Mouse (Mus musculus) cerebellum, postnatal 10 days (tissue): ENCODE results near the gene Serpina5.
"Not testable (repeated sequence)": the region's sequence is repeated elsewhere in the genome, so short reads cannot be mapped to it uniquely, and the experiment has no call there.

Source experiments
- DNase-seq, 2 experiments: peaks; one replicate each; pipeline ENCODE4 v3.0.0; 2021; ENCODE audit warnings: mixed read lengths in 2 of 2

The Serpina5 gene

DNA sequence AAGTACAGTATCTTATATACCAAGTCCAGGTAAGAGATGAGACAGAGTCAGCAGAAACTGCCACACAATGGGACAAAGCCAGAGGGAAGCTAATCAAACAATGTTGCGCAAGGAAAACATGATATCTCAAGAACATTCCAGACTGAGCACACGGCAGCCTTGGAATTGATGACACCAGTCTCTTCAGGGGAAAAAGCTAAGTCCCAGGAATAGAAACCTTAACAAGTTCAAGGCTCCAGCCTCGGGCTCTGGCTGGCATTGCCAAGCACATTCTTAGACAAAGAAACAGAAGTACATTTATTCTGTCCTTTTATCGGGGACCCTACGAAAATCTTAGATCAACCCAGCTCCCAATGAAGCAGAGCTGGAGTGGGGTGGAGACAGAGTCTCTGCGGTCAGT, at the start of gene Serpina5:
TSS of gene Serpina5 (plus strand) at position 346 of the 400 bp plus-strand sequence.
- DNase-seq, result no peak

DNA sequence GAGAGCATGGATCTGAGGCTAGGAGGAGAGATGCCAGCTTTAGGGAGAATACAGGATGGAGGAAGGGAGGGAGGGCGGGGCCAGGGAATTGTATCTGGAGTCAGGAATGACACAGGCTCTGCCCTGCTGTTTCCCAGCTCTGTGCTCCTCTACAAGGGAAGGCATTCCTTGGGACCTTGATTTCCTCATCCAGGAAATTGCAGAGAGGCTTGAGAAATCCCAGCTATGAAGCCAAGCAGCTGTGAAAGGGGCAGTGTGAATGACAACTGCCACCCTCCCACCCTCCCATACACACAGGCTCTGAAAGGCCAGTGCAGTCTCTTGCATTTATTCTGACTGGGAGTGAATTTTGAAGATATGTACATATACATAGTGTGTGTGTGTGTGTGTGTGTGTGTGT, 46.9 kb upstream of the Serpina5 start:
- no peak for DNase-seq

GRCm38 (mm10) chr12:104055755-104056154, 45.2 kb upstream of the Serpina5 start:
- peak; percentile 44 to 52 for DNase-seq

DNA sequence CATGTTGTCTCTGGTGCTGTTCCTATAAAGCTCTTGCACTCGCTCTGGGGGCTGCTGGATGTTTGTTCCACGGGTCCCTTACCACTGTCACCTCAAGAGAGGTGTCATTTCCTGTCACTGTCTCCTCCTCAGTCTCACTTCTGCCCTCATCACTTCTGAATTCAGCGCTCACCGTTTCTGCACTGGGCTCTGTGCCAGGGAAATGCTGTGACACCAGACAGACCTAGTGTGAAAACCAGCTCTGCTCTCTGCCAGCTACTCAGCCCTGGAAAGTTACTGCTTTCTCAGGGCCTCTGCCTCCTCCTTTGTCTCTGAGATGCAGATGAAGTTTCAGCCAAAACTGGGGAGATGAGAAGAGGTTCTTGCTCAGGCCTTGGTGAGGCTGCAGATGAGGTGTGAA, 43.9 kb upstream of the Serpina5 start:
- peak; percentile 72 to 82 for DNase-seq

DNA sequence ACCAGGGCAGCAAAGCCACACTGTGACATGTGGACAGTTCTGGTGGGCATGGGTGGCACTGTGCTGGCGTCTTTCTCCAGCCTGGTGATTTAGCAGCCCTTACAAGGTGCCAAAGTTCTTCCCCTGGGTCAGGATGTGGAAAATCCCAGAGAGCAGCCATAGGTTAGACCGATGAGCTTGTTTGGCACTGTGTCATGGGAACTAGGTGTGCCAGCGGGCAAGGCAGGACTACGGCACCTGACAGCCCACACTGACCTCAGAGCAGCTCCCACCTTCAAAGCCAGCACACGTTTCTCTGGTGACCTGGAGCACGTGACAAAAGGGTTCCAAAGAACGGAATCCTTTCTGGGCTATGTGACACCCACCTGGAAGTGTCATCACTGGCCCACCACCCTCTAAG, 43.4 kb upstream of the Serpina5 start:
- DNase-seq, result peak; percentile 16 to 21

- no peak for DNase-seq
Measured at GRCm38 (mm10) chr12:104060126-104060525, 40.8 kb upstream of the Serpina5 start.

GRCm38 (mm10) chr12:104061862-104062261, 39.1 kb upstream of the Serpina5 start:
- no peak for DNase-seq

GRCm38 (mm10) chr12:104064532-104064931, 36.4 kb upstream of the Serpina5 start:
- DNase-seq, result no peak

GRCm38 (mm10) chr12:104064996-104065395, 35.9 kb upstream of the Serpina5 start:
- no peak for DNase-seq

- DNase-seq, result peak; percentile 80 to 89
Measured at GRCm38 (mm10) chr12:104066241-104066640, 34.7 kb upstream of the Serpina5 start.

GRCm38 (mm10) chr12:104067549-104067948, 33.4 kb upstream of the Serpina5 start:
- peak; percentile 79 to 82 for DNase-seq

DNA sequence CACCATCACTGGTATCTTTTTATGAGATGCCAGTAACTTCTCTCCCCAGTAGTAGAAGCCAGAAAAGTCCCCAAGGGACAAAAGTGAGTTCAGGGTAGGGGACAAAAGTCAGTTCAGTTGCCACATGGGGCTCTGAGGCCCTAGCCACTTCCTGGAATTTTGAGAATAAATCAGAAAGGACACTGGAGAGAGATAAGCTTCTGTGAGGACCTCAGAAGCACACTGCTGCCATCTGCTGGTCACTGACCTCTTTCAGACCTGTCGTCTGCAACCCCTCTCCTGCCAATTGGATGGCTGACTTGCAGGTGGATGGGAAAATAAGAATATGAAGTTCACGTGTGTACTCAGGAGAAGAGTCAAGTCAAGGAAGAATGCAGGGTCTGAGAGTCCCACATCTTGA, 31.3 kb upstream of the Serpina5 start:
- DNase-seq, result peak; percentile 94 to 97

DNA sequence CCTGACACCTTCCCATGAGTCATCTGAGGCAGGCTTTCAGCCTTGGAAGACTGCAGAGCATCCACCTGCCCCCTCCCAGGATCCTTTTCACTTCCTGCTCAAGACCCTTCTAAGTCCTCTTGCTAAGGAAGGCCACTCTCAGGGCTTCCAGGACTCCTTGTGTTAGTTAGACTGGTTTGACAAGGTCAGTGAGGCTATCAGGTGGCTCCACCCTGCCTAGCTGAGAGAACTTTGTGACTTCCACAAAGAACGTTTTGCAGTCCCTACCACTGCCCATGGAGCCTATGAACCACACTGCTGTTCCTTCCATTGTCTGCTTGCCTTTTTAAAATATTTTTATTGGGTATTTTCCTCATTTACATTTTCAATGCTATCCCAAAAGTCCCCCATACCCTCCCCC, 29.2 kb upstream of the Serpina5 start:
- DNase-seq, result no peak

DNA sequence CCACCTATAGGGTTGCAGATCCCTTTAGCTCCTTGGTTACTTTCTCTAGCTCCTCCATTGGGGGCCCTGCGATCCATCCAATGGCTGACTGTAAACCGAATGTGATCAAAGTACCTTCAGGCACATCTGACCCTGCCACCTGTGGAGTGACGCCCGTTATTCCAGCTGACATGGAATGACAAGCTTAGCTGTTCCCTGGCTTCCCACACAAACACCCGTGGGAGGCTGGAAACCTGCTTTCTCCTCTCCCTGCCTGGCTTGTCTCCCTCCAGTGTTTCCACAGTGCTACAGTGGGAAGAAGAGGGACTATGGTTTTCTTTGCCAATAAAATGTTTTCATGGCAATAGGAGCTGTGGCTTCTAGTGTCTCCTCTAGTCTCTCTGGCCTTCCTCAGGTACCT, 28.6 kb upstream of the Serpina5 start:
- DNase-seq, result no peak

DNA sequence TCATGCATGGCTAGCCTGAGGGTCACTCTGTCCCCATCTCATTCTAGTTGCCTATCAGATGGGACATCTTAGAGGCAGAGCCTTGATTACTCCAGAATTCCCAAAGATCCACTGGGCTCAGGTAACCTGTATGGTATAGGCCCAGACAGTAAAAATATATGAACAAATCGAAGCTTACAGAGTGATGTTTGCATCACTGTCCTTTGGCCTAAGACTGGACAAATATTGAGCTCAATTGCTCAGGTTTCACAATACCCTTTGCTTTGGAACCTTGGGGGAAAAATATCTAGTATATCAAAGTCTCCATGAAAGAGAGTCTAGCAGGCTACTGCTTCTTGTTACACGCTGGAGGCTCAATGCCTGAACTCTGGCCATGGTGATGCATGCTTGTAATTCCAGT, 10.8 kb upstream of the Serpina5 start:
- DNase-seq, result no peak

- no peak for DNase-seq
Measured at GRCm38 (mm10) chr12:104091303-104091702, 9.6 kb upstream of the Serpina5 start.

- no peak for DNase-seq
Measured at GRCm38 (mm10) chr12:104105847-104106246, 4.9 kb downstream of the Serpina5 start.

DNA sequence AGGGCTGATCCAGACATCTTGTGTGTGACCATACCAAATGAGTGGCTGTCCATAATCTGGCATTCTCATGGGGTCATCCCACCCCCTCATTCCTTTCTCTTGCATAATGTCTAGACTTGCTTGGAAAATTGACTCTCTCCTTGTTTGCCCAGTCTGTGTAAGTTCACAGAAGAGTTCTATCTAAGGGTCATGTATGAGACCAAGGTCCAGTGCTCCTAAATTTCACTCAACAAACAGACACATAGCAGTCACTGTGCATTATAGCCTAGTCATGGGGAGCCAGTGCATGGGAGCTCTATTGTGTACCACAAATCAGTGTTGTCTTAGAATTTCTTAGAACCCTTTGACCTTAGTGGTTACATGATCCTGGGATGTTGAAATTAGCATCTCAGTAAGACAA, 6.0 kb downstream of the Serpina5 start:
- DNase-seq, result no peak

DNA sequence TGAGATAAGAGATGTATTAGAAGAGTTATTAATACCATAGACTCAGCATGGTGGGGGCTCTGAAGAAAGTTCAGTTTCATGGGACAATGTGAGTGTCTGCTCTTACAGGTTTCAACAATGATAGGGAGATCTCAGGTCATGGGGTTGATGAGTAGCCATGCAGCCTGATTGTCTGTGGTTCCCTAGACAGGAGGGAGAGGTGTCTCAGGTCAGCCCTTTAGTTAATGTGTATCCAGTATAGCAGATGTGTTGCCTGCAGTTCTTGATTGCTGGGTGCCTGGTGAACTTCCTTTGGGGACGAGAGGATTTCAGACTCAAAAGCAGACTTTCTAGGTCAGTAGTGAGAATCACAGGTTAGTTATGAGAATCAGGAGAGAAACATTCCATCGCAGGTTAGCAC, 7.6 kb downstream of the Serpina5 start:
- DNase-seq, result no peak

GRCm38 (mm10) chr12:104112333-104112732, 11.4 kb downstream of the Serpina5 start, which contains the start of gene Serpina3a:
Gene Serpina3a, plus strand, starts transcription at chr12:104112724.
- not testable (repeated sequence) for DNase-seq

GRCm38 (mm10) chr12:104114921-104115579, 14.1 kb downstream of the Serpina5 start:
- DNase-seq, result peak; percentile 9 to 14

DNA sequence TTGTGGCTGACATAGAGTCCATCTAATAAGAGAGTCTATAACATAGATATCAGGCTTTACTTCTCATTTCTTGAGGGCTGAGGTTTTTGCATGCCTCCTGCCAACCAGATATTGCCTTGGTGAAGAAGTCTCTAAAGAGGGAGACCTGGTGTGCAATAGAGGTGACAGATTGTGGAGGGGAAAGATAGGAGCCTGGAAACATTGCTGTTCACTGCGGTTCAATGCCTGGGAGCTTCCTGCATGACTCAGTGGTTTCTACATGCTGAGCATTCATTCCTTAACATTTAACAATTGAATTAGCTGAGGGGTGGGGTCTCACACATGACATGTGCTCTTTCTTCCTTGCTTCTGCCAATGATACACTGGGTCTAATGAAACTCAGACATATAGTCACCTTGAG, 22.2 kb downstream of the Serpina5 start:
- DNase-seq, result no peak

- no peak for DNase-seq
Measured at GRCm38 (mm10) chr12:104123996-104124395, 23.1 kb downstream of the Serpina5 start.

DNA sequence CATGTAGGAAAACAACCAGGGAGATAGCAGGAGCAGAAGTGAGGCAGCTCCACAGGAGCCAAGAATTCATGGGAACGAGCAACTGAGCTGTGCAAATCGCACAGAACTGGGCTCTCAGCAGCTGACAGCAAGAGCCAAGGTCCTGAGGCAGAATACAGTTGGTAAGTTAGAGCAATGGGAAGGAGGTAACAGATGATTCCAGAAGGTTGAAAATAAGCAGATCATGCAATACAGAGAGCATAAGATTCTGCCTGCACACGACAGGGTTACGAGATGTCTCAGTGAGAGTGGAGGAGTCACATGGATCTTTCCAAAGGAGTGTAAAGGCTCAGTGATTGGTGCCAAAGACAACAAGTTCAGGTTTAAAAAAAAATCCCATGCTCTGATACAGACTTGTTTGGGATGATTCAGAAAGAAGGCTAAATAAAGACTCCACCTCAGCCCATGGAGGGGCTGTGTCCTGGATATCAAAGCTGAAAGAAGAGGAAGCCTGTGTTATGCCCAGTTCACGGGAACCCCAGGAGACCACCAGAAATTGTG, 24.2 kb downstream of the Serpina5 start:
- DNase-seq, result no peak

DNA sequence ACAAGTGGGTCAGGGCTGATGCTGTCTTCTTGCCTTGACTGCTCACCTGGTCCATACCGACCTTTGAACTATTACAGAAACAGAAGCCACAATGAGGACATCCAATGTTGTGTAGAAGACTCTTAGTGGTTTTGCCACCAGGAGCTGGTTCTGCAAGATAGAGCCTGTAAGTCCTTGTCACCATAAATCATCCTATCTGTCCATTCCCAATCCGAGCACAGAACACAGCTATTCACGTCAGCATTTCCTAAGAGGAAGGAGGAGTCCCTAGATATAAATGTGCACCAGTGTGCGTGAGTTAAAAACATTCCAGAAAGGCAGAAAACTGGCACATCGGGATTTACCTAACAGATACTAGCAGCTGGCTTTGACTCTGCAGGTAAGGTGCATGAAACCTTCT, 26.8 kb downstream of the Serpina5 start, which contains the start of gene Serpina3b:
TSS of gene Serpina3b (plus strand) at position 301 of the 400 bp plus-strand sequence.
- DNase-seq, result no peak
